Mouse (Mus musculus) midbrain, embryonic 16.5 days (tissue): ENCODE data around the gene Ntpcr. TPM values are rescaled to one million over a fixed set of nuclear protein-coding genes. Genes with fewer than 3 reads are reported as not detected.

Source experiments
- polyA plus RNA-seq: library from polyadenylated mRNA; unstranded; fragments of >200 nt; fragmentation: Nextera tagmentation; extraction: Ambion mirVana; gene quantifications from 2 replicates; pipeline ENCODE4 v1.2.1, GENCODE M21; 2015

The Ntpcr gene
- polyA plus RNA-seq, 1 experiment from 2014 or later: 32.8 TPM

Other genes with a start within 250 kb of the Ntpcr start
- 21.7 and 26.2 TPM in 2 replicates for gene Sipa1l2, start 160.2 kb upstream of the Ntpcr start, polyA plus RNA-seq
- gene Map10, start 60.1 kb upstream of the Ntpcr start, polyA plus RNA-seq: 6.5 and 8.6 TPM in 2 replicates
- gene Pcnx2, start 168.4 kb downstream of the Ntpcr start, polyA plus RNA-seq: 6.3 and 6.4 TPM in 2 replicates
- 0.68 and 0.99 TPM in 2 replicates for gene Map3k21, start 180.5 kb downstream of the Ntpcr start, polyA plus RNA-seq